Comparison of ENCODE assay signal across 14 mouse cellular contexts in genomic region chr19:47910751-47911150, GRCm38 (mm10). TPM values are rescaled to one million over a fixed set of nuclear protein-coding genes. Genes with fewer than 3 reads are reported as not detected.
DNase-seq lines count a peak whose midpoint lies in the region; ATAC-seq and TF ChIP-seq lines count a peak whose summit lies in the region.
"Had no signal": no experiment of that assay in that cellular context is flagged by ENCODE, and none has a peak within 500 bp of the region (broad histone marks: within the 10 kb centered on the region; RNA-seq: fewer than 3 reads in every experiment).

No protein-coding gene starts in this region.

- H3K27me3 ChIP-seq in hindbrain, embryonic 10.5 days (ENCODE audit: insufficient read depth, poor library complexity, severe bottlenecking), result no peaks in the 10 kb centered on the region
- H3K27me3 ChIP-seq in hindbrain, embryonic 16.5 days (replicated peaks; ENCODE audit: control insufficient read depth, insufficient read depth, low read length), result no peaks in the 10 kb centered on the region
- no peaks in the 10 kb centered on the region for H3K27me3 ChIP-seq in CH12.LX (replicated peaks)
- no peaks in the 10 kb centered on the region for H3K27me3 ChIP-seq in limb, embryonic 12.5 days
- no peaks in the 10 kb centered on the region for H3K27me3 ChIP-seq in intestine, embryonic 16.5 days (replicated peaks; ENCODE audit: control insufficient read depth, insufficient read depth, low read length)
- H3K27me3 ChIP-seq: embryonic facial prominence, embryonic 12.5 days had no signal

- H3K4me3 ChIP-seq in hindbrain, embryonic 10.5 days, result no peak overlapping the region
- H3K4me3 ChIP-seq in hindbrain, embryonic 16.5 days (ENCODE audit: low read length), result no peak overlapping the region
- no peak overlapping the region for H3K4me3 ChIP-seq in CH12.LX (replicated peaks in 1 of 3; ENCODE audit: low read depth in 2 of 3, low read length in 2 of 3, poor library complexity in 1 of 3)
- H3K4me3 ChIP-seq in limb, embryonic 12.5 days (replicated peaks), result no peak overlapping the region
- no peak overlapping the region for H3K4me3 ChIP-seq in intestine, embryonic 16.5 days (ENCODE audit: low read length)

- H3K27ac ChIP-seq in hindbrain, embryonic 10.5 days, result peak overlapping the region; percentile 97
- no peak overlapping the region for H3K27ac ChIP-seq in hindbrain, embryonic 16.5 days (ENCODE audit: low read depth, low read length)
- H3K27ac ChIP-seq in CH12.LX (ENCODE audit: insufficient read depth, low read depth), result peak overlapping the region; percentile 43
- peak overlapping the region; percentile 95; the same call in 1 of the 2 replicates for H3K27ac ChIP-seq in limb, embryonic 12.5 days
- H3K27ac ChIP-seq in intestine, embryonic 16.5 days (ENCODE audit: low read length), result no peak overlapping the region

- no peak for DNase-seq in hindbrain, embryonic 10.5 days (ENCODE audit: low spot score)
- DNase-seq in B cell, adult 2 months, result peak; percentile 4 to 10
- no peak for DNase-seq in CH12.LX (ENCODE audit: extremely low read depth)
- DNase-seq in cerebellum, adult 8-10 months, result no peak
- no peak for DNase-seq in kidney, adult 9 months
- DNase-seq: cerebellum, adult 2 months; lung, postnatal 10 days; retina, postnatal 1 day; spleen, adult 18-20 months had no signal

- TF ChIP-seq EP300 in CH12.LX (IDR thresholded peaks at IDR 0.05; ENCODE audit: low read length), result no peak

- no peak for ATAC-seq in hindbrain, embryonic 16.5 days
- no peak for ATAC-seq in limb, embryonic 12.5 days (ENCODE audit: insufficient number of reproducible peaks, insufficient read depth, low FRiP score, low TSS enrichment, low read depth)
- ATAC-seq in intestine, embryonic 16.5 days, result no peak
- ATAC-seq: intestine, postnatal 0 days had no signal

- H3K4me1 ChIP-seq in hindbrain, embryonic 10.5 days (replicated peaks), result peaks cover 36% of the 10 kb centered on the region
- peaks cover 7% of the 10 kb centered on the region for H3K4me1 ChIP-seq in hindbrain, embryonic 16.5 days (ENCODE audit: control insufficient read depth, insufficient read depth, low read depth, low read length)
- H3K4me1 ChIP-seq in CH12.LX (ENCODE audit: control insufficient read depth in 1 of 2, insufficient read depth in 2 of 2), result peaks cover 23 to 71% of the 10 kb centered on the region in 2 experiments
- peaks cover 45% of the 10 kb centered on the region for H3K4me1 ChIP-seq in limb, embryonic 12.5 days (replicated peaks)
- peaks cover 11% of the 10 kb centered on the region for H3K4me1 ChIP-seq in intestine, embryonic 16.5 days (ENCODE audit: control insufficient read depth, insufficient read depth, low read length)

- dilution Hi-C loops in CH12.LX (cut with MboI; ENCODE audit: extremely low pct_ligation_motif_present, extremely low pct_unique_long_range_greater_than_20kb, low sequenced_read_pairs), result no loop called here

- no peak for TF ChIP-seq RAD21 in CH12.LX (IDR thresholded peaks at IDR 0.05; ENCODE audit: low read depth, low read length)

- peaks cover 34% of the 10 kb centered on the region; the same call in 1 of the 2 replicates for H3K36me3 ChIP-seq in hindbrain, embryonic 10.5 days
- H3K36me3 ChIP-seq in hindbrain, embryonic 16.5 days (ENCODE audit: control insufficient read depth, insufficient read depth, low read length), result no peaks in the 10 kb centered on the region
- H3K36me3 ChIP-seq in CH12.LX (replicated peaks in 1 of 2; ENCODE audit: control insufficient read depth in 1 of 2, insufficient read depth in 1 of 2, low read length in 1 of 2), result peaks cover 4 to 70% of the 10 kb centered on the region in 2 experiments
- H3K36me3 ChIP-seq in limb, embryonic 12.5 days, result peaks cover 29% of the 10 kb centered on the region
- H3K36me3 ChIP-seq in intestine, embryonic 16.5 days (ENCODE audit: control insufficient read depth, insufficient read depth, low read length), result no peaks in the 10 kb centered on the region

- in situ Hi-C loops in CH12.LX (cut with MboI; ENCODE audit: low pct_ligation_motif_present, low pct_unique_long_range_greater_than_20kb, low sequenced_read_pairs), result no loop called here

- TF ChIP-seq CTCF in CH12.LX (conservative IDR thresholded peaks at IDR 0.05 in 1 of 2, IDR thresholded peaks at IDR 0.05 in 1 of 2; ENCODE audit: low read depth in 2 of 2, low read length in 2 of 2), result no peak

- no peak overlapping the region for H3K9ac ChIP-seq in hindbrain, embryonic 16.5 days (ENCODE audit: low read depth, low read length)
- no peak overlapping the region for H3K9ac ChIP-seq in CH12.LX (ENCODE audit: insufficient read depth, low read depth)
- H3K9ac ChIP-seq in limb, embryonic 12.5 days (replicated peaks), result no peak overlapping the region
- H3K9ac ChIP-seq in intestine, embryonic 16.5 days (ENCODE audit: low read depth, low read length), result no peak overlapping the region

- no peak overlapping the region for H3K4me2 ChIP-seq in hindbrain, embryonic 16.5 days (ENCODE audit: low read length)
- H3K4me2 ChIP-seq in CH12.LX (ENCODE audit: insufficient read depth, low read depth, poor library complexity, severe bottlenecking), result no peak overlapping the region
- no peak overlapping the region for H3K4me2 ChIP-seq in limb, embryonic 12.5 days
- no peak overlapping the region for H3K4me2 ChIP-seq in intestine, embryonic 16.5 days (ENCODE audit: low read depth, low read length)

- H3K79me2 ChIP-seq in CH12.LX (replicated peaks; ENCODE audit: control insufficient read depth, extremely low read depth, insufficient read depth, poor library complexity, severe bottlenecking), result peaks cover 12% of the 10 kb centered on the region

- 93% methylated on average over 4 of the region's 4 CpGs for WGBS in hindbrain, embryonic 10.5 days
- 80% methylated on average over 4 of the region's 4 CpGs for WGBS in hindbrain, embryonic 16.5 days
- WGBS in limb, embryonic 12.5 days, result 92% methylated on average over 4 of the region's 4 CpGs
- WGBS in intestine, embryonic 16.5 days, result 88% methylated on average over 4 of the region's 4 CpGs

- H3K9me3 ChIP-seq in hindbrain, embryonic 10.5 days, result no peaks in the 10 kb centered on the region
- H3K9me3 ChIP-seq in hindbrain, embryonic 16.5 days (ENCODE audit: control insufficient read depth, low read length), result no peaks in the 10 kb centered on the region
- H3K9me3 ChIP-seq in CH12.LX (replicated peaks; ENCODE audit: low read length), result no peaks in the 10 kb centered on the region
- no peaks in the 10 kb centered on the region for H3K9me3 ChIP-seq in limb, embryonic 12.5 days
- no peaks in the 10 kb centered on the region for H3K9me3 ChIP-seq in intestine, embryonic 16.5 days (ENCODE audit: control insufficient read depth, low read length)
- H3K9me3 ChIP-seq: embryonic facial prominence, embryonic 12.5 days had no signal

- TF ChIP-seq POLR2A in CH12.LX (IDR thresholded peaks at IDR 0.05; ENCODE audit: low read depth, low read length), result no peak

TF ChIP-seq in CH12.LX, 34 proteins besides CTCF, POLR2A, EP300 and RAD21 (continues in another document):
- TF ChIP-seq IRF4 (IDR thresholded peaks at IDR 0.05; ENCODE audit: low read depth, low read length), result no peak

RNA-seq across cellular contexts. Expression of gene Cfap43, which starts 8.3 kb away (rescaled TPM):
- polyA plus RNA-seq in hindbrain, embryonic 10.5 days (2016; fragmentation: Nextera tagmentation; extraction: Ambion mirVana), result 0.07 and 1.0 TPM in 2 replicates
- polyA plus RNA-seq in hindbrain, embryonic 16.5 days (2015; fragmentation: Nextera tagmentation; extraction: Ambion mirVana), result 2.9 and 3.0 TPM in 2 replicates
- total RNA-seq in CH12.LX (2012; rRNA removed), result 2.9 and 3.2 TPM in 2 replicates
- 11.7 and 15.2 TPM in 2 replicates for total RNA-seq in CH12.LX (2014; rRNA removed)
- 12.7 and 15.5 TPM in 2 replicates for polyA plus RNA-seq in CH12.LX (2012; ENCODE audit: insufficient read length, low read depth)
- polyA plus RNA-seq in limb, embryonic 12.5 days (2016; fragmentation: Nextera tagmentation; extraction: Ambion mirVana), result 0.09 TPM in 1 of 2 replicates, not detected in the other
- polyA plus RNA-seq in intestine, embryonic 16.5 days (2015; fragmentation: Nextera tagmentation; extraction: Ambion mirVana), result 0.11 and 0.15 TPM in 2 replicates

RNA-seq across cellular contexts. Expression of gene Itprip, which starts 8.3 kb away (rescaled TPM):
- 20.7 and 21.9 TPM in 2 replicates for polyA plus RNA-seq in hindbrain, embryonic 10.5 days (2016; fragmentation: Nextera tagmentation; extraction: Ambion mirVana)
- polyA plus RNA-seq in hindbrain, embryonic 16.5 days (2015; fragmentation: Nextera tagmentation; extraction: Ambion mirVana), result 4.4 and 4.9 TPM in 2 replicates
- 9.5 and 9.6 TPM in 2 replicates for total RNA-seq in CH12.LX (2012; rRNA removed)
- 10.9 and 11.8 TPM in 2 replicates for total RNA-seq in CH12.LX (2014; rRNA removed)
- polyA plus RNA-seq in CH12.LX (2012; ENCODE audit: insufficient read length, low read depth), result 8.7 and 9.9 TPM in 2 replicates
- 29.4 and 29.9 TPM in 2 replicates for polyA plus RNA-seq in limb, embryonic 12.5 days (2016; fragmentation: Nextera tagmentation; extraction: Ambion mirVana)
- 8.0 and 8.8 TPM in 2 replicates for polyA plus RNA-seq in intestine, embryonic 16.5 days (2015; fragmentation: Nextera tagmentation; extraction: Ambion mirVana)

RNA-seq across cellular contexts. Expression of gene Cfap58, which starts 26.7 kb away (rescaled TPM):
- polyA plus RNA-seq in hindbrain, embryonic 10.5 days (2016; fragmentation: Nextera tagmentation; extraction: Ambion mirVana), result 0.41 TPM in 1 of 2 replicates, not detected in the other
- 0.60 and 0.88 TPM in 2 replicates for polyA plus RNA-seq in hindbrain, embryonic 16.5 days (2015; fragmentation: Nextera tagmentation; extraction: Ambion mirVana)
- total RNA-seq in CH12.LX (2012; rRNA removed) (0.17 TPM in 1 of 2 replicates, not detected in the other), CH12.LX (2014; rRNA removed) (0.13 and 0.15 TPM in 2 replicates)
- polyA plus RNA-seq in CH12.LX (2012; ENCODE audit: insufficient read length, low read depth), result 0.27 and 0.33 TPM in 2 replicates
- polyA plus RNA-seq in limb, embryonic 12.5 days (2016; fragmentation: Nextera tagmentation; extraction: Ambion mirVana), result 0.08 TPM in 1 of 2 replicates, not detected in the other
- polyA plus RNA-seq in intestine, embryonic 16.5 days (2015; fragmentation: Nextera tagmentation; extraction: Ambion mirVana), result not detected in 2 replicates
- polyA plus RNA-seq: embryonic facial prominence, embryonic 12.5 days; intestine, postnatal 0 days had no signal

RNA-seq across cellular contexts. Expression of gene Gsto2, which starts 45.4 kb away (rescaled TPM):
- 1.6 and 1.8 TPM in 2 replicates for polyA plus RNA-seq in hindbrain, embryonic 10.5 days (2016; fragmentation: Nextera tagmentation; extraction: Ambion mirVana)
- polyA plus RNA-seq in hindbrain, embryonic 16.5 days (2015; fragmentation: Nextera tagmentation; extraction: Ambion mirVana), result 1.2 and 1.4 TPM in 2 replicates
- total RNA-seq in CH12.LX (2012; rRNA removed) (0.38 and 1.4 TPM in 2 replicates), CH12.LX (2014; rRNA removed) (0.86 and 1.3 TPM in 2 replicates)
- 0.49 and 0.76 TPM in 2 replicates for polyA plus RNA-seq in CH12.LX (2012; ENCODE audit: insufficient read length, low read depth)
- 0.59 and 0.97 TPM in 2 replicates for polyA plus RNA-seq in limb, embryonic 12.5 days (2016; fragmentation: Nextera tagmentation; extraction: Ambion mirVana)
- 0.68 and 1.2 TPM in 2 replicates for polyA plus RNA-seq in intestine, embryonic 16.5 days (2015; fragmentation: Nextera tagmentation; extraction: Ambion mirVana)

RNA-seq across cellular contexts. Expression of gene Gsto1, which starts 56.0 kb away (rescaled TPM):
- polyA plus RNA-seq in hindbrain, embryonic 10.5 days (2016; fragmentation: Nextera tagmentation; extraction: Ambion mirVana), result 109 and 115 TPM in 2 replicates
- 136 and 148 TPM in 2 replicates for polyA plus RNA-seq in hindbrain, embryonic 16.5 days (2015; fragmentation: Nextera tagmentation; extraction: Ambion mirVana)
- total RNA-seq in CH12.LX (2012; rRNA removed) (80.0 and 86.5 TPM in 2 replicates), CH12.LX (2014; rRNA removed) (106 and 111 TPM in 2 replicates)
- polyA plus RNA-seq in CH12.LX (2012; ENCODE audit: insufficient read length, low read depth), result 111 and 113 TPM in 2 replicates
- 211 and 229 TPM in 2 replicates for polyA plus RNA-seq in limb, embryonic 12.5 days (2016; fragmentation: Nextera tagmentation; extraction: Ambion mirVana)
- 588 and 626 TPM in 2 replicates for polyA plus RNA-seq in intestine, embryonic 16.5 days (2015; fragmentation: Nextera tagmentation; extraction: Ambion mirVana)

Comparison
In these comparisons a context has a peak if more than half of its experiments do, and no peak if none do; other contexts are left out.
1. H3K27ac ChIP-seq: peak in hindbrain, embryonic 10.5 days (single experiment), CH12.LX (single experiment) and limb, embryonic 12.5 days (single experiment); none in hindbrain, embryonic 16.5 days (single experiment) and intestine, embryonic 16.5 days (single experiment).
2. DNase-seq: peak in B cell, adult 2 months (2 of 2); none in hindbrain, embryonic 10.5 days (single experiment), CH12.LX (single experiment), cerebellum, adult 8-10 months (single experiment) and kidney, adult 9 months (single experiment).